Mouse (Mus musculus) forebrain, embryonic 14.5 days (tissue): ENCODE measurements at regions not wholly inside any gene's neighbourhood (a gene's known extent, or its start where the extent isn't known, plus 50 kb on each side); places are given as distances from the start of the nearest gene placed in this dataset.

Source experiments
- ATAC-seq: fragments of 200-750 bp; cut with Nextera tagmentation; 2 replicates; pipeline ENCODE4 v1.8.0; 2017; ENCODE audit warnings: mild to moderate bottlenecking, moderate library complexity
- DNase-seq: peaks from one replicate; pipeline ENCODE4 v3.0.0-alpha.2; 2015; ENCODE audit warnings: low spot score
- H3K27ac ChIP-seq: fragments of 300-500 bp; sonication (generic); 2 replicates; pipeline ENCODE4 v1.5.1; 2014; ENCODE audit warnings: low read depth, mild to moderate bottlenecking, control low read depth, low read length, moderate library complexity
- H3K27me3 ChIP-seq: fragments of 300-500 bp; sonication (generic); replicated peaks from 2 replicates; pipeline ENCODE4 v1.6.1; 2014; ENCODE audit warnings: low read length, control low read depth, mixed read lengths; ENCODE audit not compliant: control insufficient read depth, insufficient read depth
- H3K36me3 ChIP-seq: fragments of 300-500 bp; sonication (generic); 2 replicates; pipeline ENCODE4 v1.6.1; 2014; ENCODE audit warnings: low read length, control low read depth; ENCODE audit not compliant: control insufficient read depth, insufficient read depth
- H3K4me1 ChIP-seq: fragments of 300-500 bp; sonication (generic); 2 replicates; pipeline ENCODE4 v1.6.1; 2014; ENCODE audit warnings: antibody characterized with exemption, low read length, control low read depth; ENCODE audit not compliant: control insufficient read depth, insufficient read depth
- H3K4me2 ChIP-seq: fragments of 300-500 bp; sonication (generic); 2 replicates; pipeline ENCODE4 v1.6.1; 2014; ENCODE audit warnings: mild to moderate bottlenecking, control low read depth, low read length
- H3K4me3 ChIP-seq: fragments of 300-500 bp; sonication (generic); 2 replicates; pipeline ENCODE4 v1.5.1; 2014; ENCODE audit warnings: low read depth, low read length, control low read depth
- H3K9ac ChIP-seq: fragments of 300-500 bp; sonication (generic); 2 replicates; pipeline ENCODE4 v1.6.1; 2014; ENCODE audit warnings: mild to moderate bottlenecking, low read length, control low read depth, moderate library complexity
- H3K9me3 ChIP-seq: fragments of 300-500 bp; sonication (generic); replicated peaks from 2 replicates; pipeline ENCODE4 v1.6.1; 2016; ENCODE audit warnings: low read length, control low read depth, mixed read lengths; ENCODE audit not compliant: control insufficient read depth
- WGBS: fragments of 180-500 bp; shearing (Covaris S2); extraction: QIAGEN DNeasy Blood & Tissue Kit; methylation state at CpG from one replicate; pipeline ENCODE4 v1.1.7; 2014; 5-methylcytosine and 5-hydroxymethylcytosine counted together

- DNase-seq (no peak), ATAC-seq (no peak)
- no peak overlapping the region for H3K27ac ChIP-seq
- H3K27me3 ChIP-seq = no peaks in the 10 kb centered on the region
- no peak overlapping the region for H3K9ac ChIP-seq
- H3K4me3 ChIP-seq = no peak overlapping the region
- no peaks in the 10 kb centered on the region for H3K36me3 ChIP-seq
- H3K4me2 ChIP-seq = no peak overlapping the region
- H3K4me1 ChIP-seq = 0 out of 2 replicates have a peak, but pooled peaks cover 2% of the 10 kb centered on the region
- H3K9me3 ChIP-seq = no peaks in the 10 kb centered on the region
- 84% methylated on average over 3 of the region's 3 CpGs for WGBS
These were observed 411.4 kb upstream of the Rgma start for GRCm38 (mm10) chr7:72963908-72964307.

DNA sequence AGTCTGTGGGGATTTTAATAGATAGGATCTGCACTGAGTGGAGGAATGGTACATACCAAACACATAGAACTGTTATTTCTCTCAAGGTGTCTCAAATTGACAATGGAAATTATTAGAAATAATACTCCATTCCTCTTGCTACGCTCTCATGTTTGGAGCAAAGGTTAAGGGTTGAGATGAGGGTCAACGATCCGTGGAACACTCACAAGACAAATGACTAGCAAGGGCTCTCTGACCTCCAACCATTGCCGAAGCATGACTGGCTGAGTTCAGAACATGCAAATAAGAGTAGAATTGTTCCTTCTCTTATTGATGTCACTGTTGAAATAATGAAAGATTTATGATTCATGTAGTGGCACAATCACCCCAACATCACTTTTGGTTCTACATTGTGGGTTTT lies 407.1 kb upstream of the Rgma start:
- H3K9me3 ChIP-seq = no peaks in the 10 kb centered on the region
- H3K36me3 ChIP-seq = no peaks in the 10 kb centered on the region
- no peak overlapping the region for H3K4me2 ChIP-seq
- H3K27me3 ChIP-seq = no peaks in the 10 kb centered on the region
- no peak overlapping the region for H3K4me3 ChIP-seq
- H3K9ac ChIP-seq = no peak overlapping the region
- ATAC-seq (no peak), DNase-seq (no peak)
- no peaks in the 10 kb centered on the region for H3K4me1 ChIP-seq
- H3K27ac ChIP-seq = no peak overlapping the region
- WGBS = 96% methylated on average over 4 of the region's 4 CpGs

DNA sequence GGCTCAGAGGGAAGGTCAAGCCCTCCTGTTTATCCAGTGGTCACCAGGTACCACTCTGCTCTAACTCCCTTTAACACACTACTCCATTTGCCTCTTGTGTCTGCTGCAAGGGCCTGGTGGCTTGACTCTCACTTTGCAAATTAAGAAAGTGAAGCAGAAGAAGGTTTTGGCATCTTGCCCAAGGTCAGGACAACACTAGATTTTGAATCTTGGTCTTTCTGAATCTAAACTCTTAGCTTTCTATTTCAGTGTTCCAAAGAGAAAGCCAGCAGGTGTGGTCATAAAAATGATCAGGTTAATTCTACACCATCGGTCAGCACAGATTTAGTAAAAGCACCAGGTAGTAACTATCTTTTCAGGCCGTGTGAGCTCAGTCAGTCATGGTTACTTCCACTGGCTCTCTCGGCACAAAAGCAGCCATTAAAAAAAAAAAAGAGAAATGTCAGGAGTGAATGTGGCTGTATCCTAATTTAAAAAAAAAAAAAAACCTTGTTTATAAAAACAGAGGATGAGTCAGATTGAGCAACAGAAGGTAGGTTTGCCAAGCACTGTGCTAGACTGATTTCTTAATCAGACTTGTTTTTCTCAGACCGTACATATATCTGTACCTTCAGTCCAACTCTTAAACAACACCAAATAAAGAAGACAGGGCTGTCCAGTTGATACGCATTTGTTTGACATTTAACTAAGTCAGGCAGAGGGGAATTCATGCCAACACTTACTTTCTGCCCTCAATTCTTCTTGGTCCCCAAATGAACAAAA lies 403.6 kb upstream of the Rgma start:
- Histone ChIP-seq H3K27ac (no peak overlapping the region), H3K4me1 (no peaks in the 10 kb centered on the region), H3K27me3 (no peaks in the 10 kb centered on the region), H3K9me3 (no peaks in the 10 kb centered on the region), H3K9ac (no peak overlapping the region), H3K4me3 (no peak overlapping the region), H3K36me3 (no peaks in the 10 kb centered on the region), H3K4me2 (no peak overlapping the region)
- WGBS = 81% methylated on average over 5 of the region's 5 CpGs
- no peak for DNase-seq
- no peak for ATAC-seq

DNA sequence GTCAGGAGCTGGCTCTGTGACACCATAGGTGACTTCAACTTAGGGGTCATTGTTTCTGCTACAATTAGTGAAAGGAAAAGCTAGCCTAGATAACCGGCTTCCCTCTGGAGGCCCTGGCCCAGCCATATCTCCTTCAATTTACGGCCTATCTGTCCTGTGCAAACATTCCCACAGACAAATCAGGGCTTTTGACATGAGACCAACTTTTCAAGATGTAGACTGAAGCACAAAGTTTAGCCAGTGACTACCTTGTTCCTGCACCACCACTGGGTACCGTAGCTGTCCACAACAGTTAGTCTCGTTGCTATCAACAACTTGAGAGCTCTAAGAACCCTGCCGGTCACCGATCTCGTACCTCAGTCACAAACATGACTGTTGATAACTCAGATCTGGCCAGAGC lies 402.9 kb upstream of the Rgma start:
- no peaks in the 10 kb centered on the region for H3K9me3 ChIP-seq
- ATAC-seq = no peak

GRCm38 (mm10) chr7:72973771-72974170 lies 401.5 kb upstream of the Rgma start:
- Histone ChIP-seq H3K4me1 (no peaks in the 10 kb centered on the region), H3K9me3 (no peaks in the 10 kb centered on the region), H3K36me3 (no peaks in the 10 kb centered on the region), H3K4me3 (no peak overlapping the region), H3K9ac (no peak overlapping the region), H3K27me3 (no peaks in the 10 kb centered on the region), H3K27ac (no peak overlapping the region), H3K4me2 (no peak overlapping the region)
- 70% methylated on average over 3 of the region's 3 CpGs for WGBS
- ATAC-seq (no peak), DNase-seq (no peak)

More for the DNA sequence above, 402.9 kb upstream of the Rgma start:
- no peaks in the 10 kb centered on the region for H3K27me3 ChIP-seq
- H3K36me3 ChIP-seq = no peaks in the 10 kb centered on the region
- H3K4me3 ChIP-seq = no peak overlapping the region
- no peak overlapping the region for H3K27ac ChIP-seq
- H3K4me2 ChIP-seq = no peak overlapping the region
- no peak overlapping the region for H3K9ac ChIP-seq
- no peaks in the 10 kb centered on the region for H3K4me1 ChIP-seq
- DNase-seq = no peak
- 94% methylated on average over 7 of the region's 7 CpGs for WGBS

DNA sequence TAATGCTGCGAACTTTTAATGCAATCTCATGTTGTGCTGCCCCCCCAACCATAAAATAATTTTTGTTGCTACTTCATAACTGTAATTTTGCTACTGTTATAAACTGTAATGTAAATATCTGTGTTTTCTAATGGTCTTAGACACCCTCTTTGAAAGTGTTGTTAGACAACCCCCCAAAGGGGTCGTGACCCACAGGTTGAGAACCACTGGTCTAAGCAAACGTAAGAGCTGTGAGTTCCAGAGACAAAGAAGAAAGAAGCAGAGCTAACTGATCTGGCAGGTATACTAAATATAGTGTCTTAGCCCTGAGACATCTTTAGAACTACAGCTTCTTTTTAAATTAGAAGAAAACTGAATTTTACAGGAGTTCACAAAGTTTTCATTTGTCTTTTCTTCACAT lies 400.9 kb upstream of the Rgma start:
- Histone ChIP-seq H3K9ac (no peak overlapping the region), H3K27ac (no peak overlapping the region), H3K4me1 (no peaks in the 10 kb centered on the region), H3K4me2 (no peak overlapping the region), H3K36me3 (no peaks in the 10 kb centered on the region), H3K27me3 (no peaks in the 10 kb centered on the region), H3K4me3 (no peak overlapping the region), H3K9me3 (no peaks in the 10 kb centered on the region)
- 86% methylated on average over 3 of the region's 3 CpGs for WGBS
- ATAC-seq (no peak), DNase-seq (no peak)

GRCm38 (mm10) chr7:72990559-72991429 lies 384.5 kb upstream of the Rgma start:
- no peaks in the 10 kb centered on the region for H3K36me3 ChIP-seq
- WGBS = 89% methylated on average over 8 of the region's 8 CpGs
- no peaks in the 10 kb centered on the region for H3K4me1 ChIP-seq
- no peak overlapping the region for H3K4me3 ChIP-seq
- no peaks in the 10 kb centered on the region for H3K9me3 ChIP-seq
- H3K9ac ChIP-seq = no peak overlapping the region
- no peak for DNase-seq
- no peaks in the 10 kb centered on the region for H3K27me3 ChIP-seq
- no peak overlapping the region for H3K27ac ChIP-seq
- ATAC-seq = no peak
- no peak overlapping the region for H3K4me2 ChIP-seq

- ATAC-seq = peak; percentile 37; the same call in 1 of the 2 replicates
- H3K9me3 ChIP-seq = no peaks in the 10 kb centered on the region
- H3K27me3 ChIP-seq = no peaks in the 10 kb centered on the region
- peak; percentile 49 for DNase-seq
- H3K4me1 ChIP-seq = no peaks in the 10 kb centered on the region
- no peak overlapping the region for H3K4me3 ChIP-seq
- H3K4me2 ChIP-seq = no peak overlapping the region
- WGBS = 22% methylated on average over 5 of the region's 5 CpGs
- H3K9ac ChIP-seq = no peak overlapping the region
- H3K27ac ChIP-seq = no peak overlapping the region
- no peaks in the 10 kb centered on the region for H3K36me3 ChIP-seq
These were observed 376.9 kb upstream of the Rgma start for GRCm38 (mm10) chr7:72998374-72998773.

DNA sequence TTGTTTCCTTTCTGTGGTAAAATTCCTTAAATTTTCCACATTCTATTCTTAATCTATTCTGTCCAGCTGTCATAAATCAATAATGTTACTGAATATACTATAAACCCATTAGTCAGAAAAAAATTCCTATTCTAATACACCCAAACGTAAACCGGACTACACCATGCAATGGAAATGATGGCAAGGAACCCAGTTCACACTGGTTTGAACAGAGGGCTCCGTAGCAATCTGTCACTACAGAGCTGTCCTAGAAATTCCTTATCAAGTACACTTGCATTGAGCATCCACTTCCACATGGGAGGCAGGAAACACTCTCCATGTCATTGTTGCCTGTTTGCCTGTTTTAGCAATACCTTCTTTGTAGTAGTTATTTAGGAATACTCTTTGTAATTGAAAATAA lies 356.2 kb upstream of the Rgma start:
- 88% methylated on average over 3 of the region's 3 CpGs for WGBS
- DNase-seq (no peak), ATAC-seq (no peak)
- no peaks in the 10 kb centered on the region for H3K36me3 ChIP-seq
- no peaks in the 10 kb centered on the region for H3K27me3 ChIP-seq
- no peaks in the 10 kb centered on the region for H3K9me3 ChIP-seq
- H3K4me2 ChIP-seq = no peak overlapping the region
- H3K4me3 ChIP-seq = no peak overlapping the region
- H3K9ac ChIP-seq = no peak overlapping the region
- H3K27ac ChIP-seq = no peak overlapping the region
- H3K4me1 ChIP-seq = no peaks in the 10 kb centered on the region
